Mouse (Mus musculus): ENCODE data around the gene Hccs.
"Not testable (repeated sequence)": the region's sequence is repeated elsewhere in the genome, so short reads cannot be mapped to it uniquely, and the experiment has no call there.

Hccs gene

GRCm38 (mm10) chrX:169319945-169320667 lies at the start of gene Hccs:
TSS of gene Hccs (minus strand) at chrX:169320372.
- DNase-seq (ENCODE audit: low spot score), result peak; percentile 39

- DNase-seq (ENCODE audit: low spot score), result no peak
Observed at GRCm38 (mm10) chrX:169357146-169357772, 37.1 kb upstream of the Hccs start.

GRCm38 (mm10) chrX:169338213-169338612 lies 18.0 kb upstream of the Hccs start:
- no peak for DNase-seq (ENCODE audit: low spot score)

GRCm38 (mm10) chrX:169337559-169337958 lies 17.4 kb upstream of the Hccs start:
- no peak for DNase-seq (ENCODE audit: low spot score)

GRCm38 (mm10) chrX:169332264-169332663 lies 12.1 kb upstream of the Hccs start:
- DNase-seq (ENCODE audit: low spot score), result no peak

- DNase-seq (ENCODE audit: low spot score), result no peak
Observed at GRCm38 (mm10) chrX:169325929-169326595, 5.9 kb upstream of the Hccs start.

GRCm38 (mm10) chrX:169320668-169321005 lies 465 bp upstream of the Hccs start:
- DNase-seq (ENCODE audit: low spot score), result not testable (repeated sequence)

- DNase-seq (ENCODE audit: low spot score), result no peak
Observed at GRCm38 (mm10) chrX:169319066-169319760, 959 bp downstream of the Hccs start.

GRCm38 (mm10) chrX:169308559-169308958 lies 11.6 kb downstream of the Hccs start:
- DNase-seq (ENCODE audit: low spot score), result no peak

- DNase-seq (ENCODE audit: low spot score), result no peak
Observed at GRCm38 (mm10) chrX:169303945-169304344, 16.2 kb downstream of the Hccs start.

- no peak for DNase-seq (ENCODE audit: low spot score)
Observed at GRCm38 (mm10) chrX:169302271-169303045, 17.7 kb downstream of the Hccs start.

- no peak for DNase-seq (ENCODE audit: low spot score)
Observed at GRCm38 (mm10) chrX:169299579-169299978, 20.6 kb downstream of the Hccs start.

GRCm38 (mm10) chrX:169263433-169264172 lies 56.6 kb downstream of the Hccs start:
- no peak for DNase-seq (ENCODE audit: low spot score)

- DNase-seq (ENCODE audit: low spot score), result no peak
Observed at GRCm38 (mm10) chrX:169262212-169262611, 58.0 kb downstream of the Hccs start.

- DNase-seq (ENCODE audit: low spot score), result no peak
Observed at GRCm38 (mm10) chrX:169261034-169261433, 59.1 kb downstream of the Hccs start.

GRCm38 (mm10) chrX:169256741-169257140 lies 63.4 kb downstream of the Hccs start:
- no peak for DNase-seq (ENCODE audit: low spot score)

- DNase-seq (ENCODE audit: low spot score), result no peak
Observed at GRCm38 (mm10) chrX:169255915-169256314, 64.3 kb downstream of the Hccs start.

- DNase-seq (ENCODE audit: low spot score), result no peak
Observed at GRCm38 (mm10) chrX:169222357-169223062, 97.7 kb downstream of the Hccs start.

GRCm38 (mm10) chrX:169220064-169220463 lies 100.1 kb downstream of the Hccs start:
- no peak for DNase-seq (ENCODE audit: low spot score)

- DNase-seq (ENCODE audit: low spot score), result no peak
Observed at GRCm38 (mm10) chrX:169210019-169210418, 110.2 kb downstream of the Hccs start.

Data from ovary, postnatal 10 days (tissue).